ENCODE assay signal across 14 mouse cellular contexts in genomic region chr5:104358592-104358991, GRCm38 (mm10). TPM values are rescaled to one million over a fixed set of nuclear protein-coding genes. Genes with fewer than 3 reads are reported as not detected.
DNase-seq lines count a peak whose midpoint lies in the region; ATAC-seq lines count a peak whose summit lies in the region.
"Had no signal": no experiment of that assay in that cellular context is flagged by ENCODE, and none has a peak within 500 bp of the region (broad histone marks: within the 10 kb centered on the region; RNA-seq: fewer than 3 reads in every experiment).

No protein-coding gene starts in this region.

- ATAC-seq in heart, embryonic 14.5 days (ENCODE audit: insufficient number of reproducible peaks, insufficient read depth, low FRiP score, low read depth) = no peak
- ATAC-seq in forebrain, embryonic 12.5 days (ENCODE audit: low FRiP score) = no peak
- ATAC-seq: forebrain, postnatal 0 days had no signal

- H3K9ac ChIP-seq in heart, embryonic 14.5 days (ENCODE audit: low read length) = no peak overlapping the region
- no peak overlapping the region for H3K9ac ChIP-seq in forebrain, embryonic 12.5 days
- H3K9ac ChIP-seq: forebrain, postnatal 0 days; hindbrain, embryonic 15.5 days; liver, embryonic 15.5 days had no signal

- no peaks in the 10 kb centered on the region for H3K27me3 ChIP-seq in heart, embryonic 14.5 days (ENCODE audit: control insufficient read depth, insufficient read depth, low read length)
- no peaks in the 10 kb centered on the region for H3K27me3 ChIP-seq in forebrain, embryonic 12.5 days
- H3K27me3 ChIP-seq: hindbrain, embryonic 15.5 days; liver, embryonic 15.5 days had no signal

- peak overlapping the region in 1 of 2 experiments; percentile 14; a peak in 1 of 4 replicates for H3K27ac ChIP-seq in heart, embryonic 14.5 days (replicated peaks in 1 of 2; ENCODE audit: control insufficient read depth in 1 of 2, insufficient read depth in 1 of 2, low read depth in 2 of 2, low read length in 2 of 2)
- no peak overlapping the region for H3K27ac ChIP-seq in forebrain, embryonic 12.5 days
- H3K27ac ChIP-seq: hindbrain, embryonic 15.5 days; liver, embryonic 15.5 days had no signal

- peaks cover 4 to 8% of the 10 kb centered on the region in 2 experiments; a peak in 1 of 4 replicates for H3K4me1 ChIP-seq in heart, embryonic 14.5 days (ENCODE audit: control insufficient read depth in 2 of 2, insufficient read depth in 2 of 2, low read length in 2 of 2)
- peaks cover 5% of the 10 kb centered on the region; the same call in 1 of the 2 replicates for H3K4me1 ChIP-seq in forebrain, embryonic 12.5 days
- H3K4me1 ChIP-seq: hindbrain, embryonic 15.5 days; liver, embryonic 15.5 days had no signal

- peak overlapping the region; percentile 23 for H3K4me2 ChIP-seq in heart, embryonic 14.5 days (ENCODE audit: low read length)
- no peak overlapping the region for H3K4me2 ChIP-seq in forebrain, embryonic 12.5 days
- H3K4me2 ChIP-seq: hindbrain, embryonic 15.5 days; liver, embryonic 15.5 days had no signal

- H3K4me3 ChIP-seq in heart, embryonic 14.5 days (ENCODE audit: control insufficient read depth in 1 of 2, insufficient read depth in 1 of 2, low read depth in 1 of 2, low read length in 2 of 2) = no peak overlapping the region
- H3K4me3 ChIP-seq in forebrain, embryonic 12.5 days (replicated peaks) = no peak overlapping the region
- H3K4me3 ChIP-seq: hindbrain, embryonic 15.5 days; liver, embryonic 15.5 days had no signal

- 13% methylated on average over 7 of the region's 7 CpGs for WGBS in heart, embryonic 14.5 days
- WGBS in forebrain, embryonic 12.5 days = 40% methylated on average over 7 of the region's 7 CpGs

- H3K9me3 ChIP-seq in heart, embryonic 14.5 days (ENCODE audit: control insufficient read depth, low read length) = no peaks in the 10 kb centered on the region
- H3K9me3 ChIP-seq in forebrain, embryonic 12.5 days = no peaks in the 10 kb centered on the region
- H3K9me3 ChIP-seq: hindbrain, embryonic 15.5 days; liver, embryonic 15.5 days had no signal

- no peaks in the 10 kb centered on the region for H3K36me3 ChIP-seq in heart, embryonic 14.5 days (ENCODE audit: control insufficient read depth, insufficient read depth, low read length)
- no peaks in the 10 kb centered on the region for H3K36me3 ChIP-seq in forebrain, embryonic 12.5 days (replicated peaks)
- H3K36me3 ChIP-seq: hindbrain, embryonic 15.5 days; liver, embryonic 15.5 days had no signal

- intact Hi-C loops in heart, postnatal 25 days (cut with DNase I) = no loop called here
- intact Hi-C loops in left cerebral cortex, postnatal 25 days (cut with DNase I) = no loop called here

- DNase-seq in heart, postnatal 25 days (ENCODE audit: low spot score) = no peak
- DNase-seq in right cerebral cortex, postnatal 25 days = peak; percentile 20
- no peak for DNase-seq in right cerebral cortex, postnatal 10 days (ENCODE audit: low spot score in 2 of 2)
- DNase-seq in left cerebral cortex, postnatal 25 days (ENCODE audit: low spot score in 2 of 2) = peak; percentile 38 to 73
- DNase-seq in spleen, adult 12 weeks (ENCODE audit: low spot score) = no peak
- DNase-seq: forebrain, postnatal 0 days; spleen, adult 18-20 months had no signal

RNA-seq across cellular contexts. Expression of gene Mepe, which starts 33.5 kb away (rescaled TPM):
- polyA plus RNA-seq in heart, embryonic 14.5 days (2014; fragmentation: Nextera tagmentation; extraction: Ambion mirVana) = not detected in 2 replicates
- not detected for total RNA-seq in heart, postnatal 25 days (2021)
- not detected for total RNA-seq in left cerebral cortex, postnatal 25 days (2021)
- not detected in 2 replicates for polyA plus RNA-seq in forebrain, embryonic 12.5 days (2016; fragmentation: Nextera tagmentation; extraction: Ambion mirVana)
- total RNA-seq: layer of hippocampus, adult 8-10 months had no signal
- polyA plus RNA-seq: forebrain, postnatal 0 days; hindbrain, embryonic 15.5 days; liver, embryonic 15.5 days; neural tube, embryonic 14.5 days; thymus, postnatal 0 days had no signal

RNA-seq across cellular contexts. Expression of gene Ibsp, which starts 59.6 kb away (rescaled TPM):
- not detected in 2 replicates for polyA plus RNA-seq in heart, embryonic 14.5 days (2014; fragmentation: Nextera tagmentation; extraction: Ambion mirVana)
- total RNA-seq in heart, postnatal 25 days (2021) = not detected
- under 1 TPM; 0.16 to 0.21 TPM for total RNA-seq in left cerebral cortex, postnatal 25 days (2021)
- polyA plus RNA-seq in forebrain, embryonic 12.5 days (2016; fragmentation: Nextera tagmentation; extraction: Ambion mirVana) = 0.13 TPM in 1 of 2 replicates, not detected in the other
- polyA plus RNA-seq: liver, embryonic 15.5 days had no signal

Comparison
In these comparisons a context has a peak if more than half of its experiments do, and no peak if none do; other contexts are left out.
1. DNase-seq: peak in right cerebral cortex, postnatal 25 days (single experiment) and left cerebral cortex, postnatal 25 days (2 of 2); none in heart, postnatal 25 days (single experiment), right cerebral cortex, postnatal 10 days (0 of 2) and spleen, adult 12 weeks (single experiment).